Comparison of ENCODE assay signal across 26 mouse cellular contexts in the genomic region with DNA sequence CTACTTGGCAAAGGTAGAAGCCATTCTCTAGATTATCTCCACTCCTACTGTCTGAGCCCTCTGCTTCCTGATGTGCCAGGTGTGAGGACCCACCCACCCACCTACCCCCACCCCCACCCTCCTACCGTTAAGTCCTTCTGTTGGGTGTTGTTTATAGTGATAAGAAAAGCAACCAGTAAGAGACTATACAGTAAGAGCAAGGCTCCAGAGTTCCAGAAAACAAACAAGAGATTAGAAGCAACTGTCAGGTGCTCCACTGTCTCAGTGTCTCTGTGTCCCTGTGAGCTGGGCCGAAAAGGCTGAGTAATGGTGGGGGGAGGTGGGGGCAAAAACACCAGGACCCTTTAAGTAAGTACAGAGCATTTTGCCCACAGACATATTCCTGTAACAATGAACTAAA. TPM values are rescaled to one million over a fixed set of nuclear protein-coding genes. Genes with fewer than 3 reads are reported as not detected.
DNase-seq lines count a peak whose midpoint lies in the region; ATAC-seq and TF ChIP-seq lines count a peak whose summit lies in the region.
"Had no signal": no experiment of that assay in that cellular context is flagged by ENCODE, and none has a peak within 500 bp of the region (broad histone marks: within the 10 kb centered on the region; RNA-seq: fewer than 3 reads in every experiment).

No protein-coding gene starts in this region.

- H3K79me2 ChIP-seq in MEL (ENCODE audit: control insufficient read depth, insufficient read depth, low read length, poor library complexity) = no peaks in the 10 kb centered on the region; the same call in 1 of the 2 replicates

- WGBS in liver, embryonic 12.5 days (ENCODE audit: insufficient replicate concordance) = 14% methylated on average over 2 of the region's 2 CpGs
- 19% methylated on average over 2 of the region's 2 CpGs for WGBS in liver, embryonic 16.5 days (ENCODE audit: insufficient replicate concordance)
- WGBS in neural tube, embryonic 14.5 days = 29% methylated on average over 2 of the region's 2 CpGs
- 63% methylated on average over 2 of the region's 2 CpGs for whole genome bisulfite sequencing in midbrain, embryonic 10.5 days

- DNase-seq in MEL (ENCODE audit: low read depth, low spot score) = peak; percentile 33
- no peak for DNase-seq in thymus, postnatal 14 days
- DNase-seq in midbrain, embryonic 10.5 days (ENCODE audit: low spot score) = no peak
- no peak for DNase-seq in layer of hippocampus, adult 9-11 months
- DNase-seq: adrenal gland, adult 8-10 months; adrenal gland, postnatal 36 days; cerebellum, adult 8-10 months; cerebellum, postnatal 14 days; embryo, embryonic 11 days; gastrocnemius, postnatal 14 days had no signal

- no peaks in the 10 kb centered on the region for H3K27me3 ChIP-seq in MEL (ENCODE audit: control insufficient read depth in 1 of 2, insufficient read depth in 2 of 2, low read length in 2 of 2)
- H3K27me3 ChIP-seq in liver, embryonic 12.5 days (replicated peaks) = 0 out of 2 replicates have a peak, but pooled peaks cover 4% of the 10 kb centered on the region
- no peaks in the 10 kb centered on the region for H3K27me3 ChIP-seq in liver, embryonic 16.5 days (ENCODE audit: control insufficient read depth, insufficient read depth, low read depth, low read length)
- no peaks in the 10 kb centered on the region for H3K27me3 ChIP-seq in neural tube, embryonic 14.5 days (ENCODE audit: control insufficient read depth, insufficient read depth, low read length)
- H3K27me3 ChIP-seq in midbrain, embryonic 10.5 days (ENCODE audit: low read depth, poor library complexity, severe bottlenecking) = peaks cover 19% of the 10 kb centered on the region
- H3K27me3 ChIP-seq: embryonic facial prominence, embryonic 15.5 days; forebrain, embryonic 15.5 days; heart, embryonic 12.5 days; hindbrain, embryonic 15.5 days had no signal

- no peak for TF ChIP-seq RAD21 in MEL (IDR thresholded peaks at IDR 0.05; ENCODE audit: low read depth, low read length)

- H3K4me1 ChIP-seq in MEL (ENCODE audit: control insufficient read depth in 1 of 2, insufficient read depth in 2 of 2, low read length in 2 of 2) = peaks cover 12 to 18% of the 10 kb centered on the region in 2 experiments
- peaks cover 32% of the 10 kb centered on the region for H3K4me1 ChIP-seq in liver, embryonic 12.5 days
- peaks cover 3% of the 10 kb centered on the region; the same call in 1 of the 2 replicates for H3K4me1 ChIP-seq in liver, embryonic 16.5 days (ENCODE audit: control insufficient read depth, low read depth, low read length)
- H3K4me1 ChIP-seq in neural tube, embryonic 14.5 days (ENCODE audit: control insufficient read depth, insufficient read depth, low read length) = peaks cover 26% of the 10 kb centered on the region
- peaks cover 59% of the 10 kb centered on the region for H3K4me1 ChIP-seq in midbrain, embryonic 10.5 days
- H3K4me1 ChIP-seq: embryonic facial prominence, embryonic 15.5 days had no signal

- TF ChIP-seq POLR2A in MEL (IDR thresholded peaks at IDR 0.05; ENCODE audit: control insufficient read depth in 1 of 2, insufficient read depth in 1 of 2, low read depth in 1 of 2, low read length in 2 of 2, poor library complexity in 1 of 2) = no peak

- H3K4me3 ChIP-seq in MEL (ENCODE audit: control insufficient read depth in 1 of 2, insufficient read depth in 1 of 2, low read depth in 2 of 2, low read length in 2 of 2) = peak overlapping the region in 1 of 2 experiments; percentile 35; a peak in 1 of 4 replicates
- no peak overlapping the region for H3K4me3 ChIP-seq in liver, embryonic 12.5 days
- H3K4me3 ChIP-seq in liver, embryonic 16.5 days (ENCODE audit: low read depth, low read length) = no peak overlapping the region
- no peak overlapping the region for H3K4me3 ChIP-seq in neural tube, embryonic 14.5 days (ENCODE audit: low read depth, low read length)
- H3K4me3 ChIP-seq in midbrain, embryonic 10.5 days = no peak overlapping the region
- H3K4me3 ChIP-seq: embryonic facial prominence, embryonic 15.5 days; erythroblast, embryonic 14.5 days; forebrain, embryonic 15.5 days; heart, embryonic 12.5 days; hindbrain, embryonic 15.5 days had no signal

- no peak overlapping the region for H3K9ac ChIP-seq in MEL (ENCODE audit: control insufficient read depth, low read depth, low read length, poor library complexity, severe bottlenecking)
- no peak overlapping the region for H3K9ac ChIP-seq in liver, embryonic 12.5 days
- H3K9ac ChIP-seq in liver, embryonic 16.5 days (ENCODE audit: low read depth, low read length) = no peak overlapping the region
- H3K9ac ChIP-seq in neural tube, embryonic 14.5 days (replicated peaks; ENCODE audit: low read depth, low read length) = no peak overlapping the region
- H3K9ac ChIP-seq: embryonic facial prominence, embryonic 15.5 days; forebrain, embryonic 15.5 days; heart, embryonic 12.5 days; hindbrain, embryonic 15.5 days had no signal

- ATAC-seq in liver, embryonic 12.5 days = peak; percentile 81
- peak; percentile 45 for ATAC-seq in liver, embryonic 16.5 days (ENCODE audit: low read depth)
- 0 out of 2 replicates have a peak, but pooled peaks have one; percentile 21 for ATAC-seq in neural tube, embryonic 14.5 days (ENCODE audit: low read depth)
- ATAC-seq: forebrain, embryonic 15.5 days had no signal

- peak overlapping the region; percentile 47 for H3K27ac ChIP-seq in MEL (ENCODE audit: control insufficient read depth, low read depth, low read length)
- H3K27ac ChIP-seq in liver, embryonic 12.5 days = no peak overlapping the region
- no peak overlapping the region for H3K27ac ChIP-seq in liver, embryonic 16.5 days (ENCODE audit: low read length)
- H3K27ac ChIP-seq in neural tube, embryonic 14.5 days (ENCODE audit: low read depth, low read length) = no peak overlapping the region
- no peak overlapping the region for H3K27ac ChIP-seq in midbrain, embryonic 10.5 days (replicated peaks)
- H3K27ac ChIP-seq: embryonic facial prominence, embryonic 15.5 days; forebrain, embryonic 15.5 days; hindbrain, embryonic 15.5 days had no signal

- TF ChIP-seq CTCF in MEL (IDR thresholded peaks at IDR 0.05 in 2 of 3, conservative IDR thresholded peaks at IDR 0.05 in 1 of 3; ENCODE audit: control insufficient read depth in 1 of 3, insufficient read depth in 1 of 3, low read depth in 2 of 3, low read length in 3 of 3, poor library complexity in 1 of 3, severe bottlenecking in 1 of 3) = no peak

- peak in 1 of 2 experiments; percentile 70; a peak in 2 of 4 replicates for TF ChIP-seq EP300 in MEL (IDR thresholded peaks at IDR 0.05; ENCODE audit: low read depth in 1 of 2, low read length in 2 of 2)

- peaks cover 0 to 16% of the 10 kb centered on the region in 2 experiments; a peak in 2 of 4 replicates for H3K36me3 ChIP-seq in MEL (ENCODE audit: control insufficient read depth in 1 of 2, insufficient read depth in 2 of 2, low read length in 2 of 2)
- no peaks in the 10 kb centered on the region for H3K36me3 ChIP-seq in liver, embryonic 12.5 days
- no peaks in the 10 kb centered on the region for H3K36me3 ChIP-seq in liver, embryonic 16.5 days (ENCODE audit: control insufficient read depth, insufficient read depth)
- H3K36me3 ChIP-seq in neural tube, embryonic 14.5 days (ENCODE audit: control insufficient read depth, insufficient read depth, low read length) = no peaks in the 10 kb centered on the region
- H3K36me3 ChIP-seq in midbrain, embryonic 10.5 days = no peaks in the 10 kb centered on the region
- H3K36me3 ChIP-seq: embryonic facial prominence, embryonic 15.5 days; forebrain, embryonic 15.5 days; heart, embryonic 12.5 days; hindbrain, embryonic 15.5 days had no signal

- H3K9me3 ChIP-seq in MEL (replicated peaks; ENCODE audit: insufficient read depth, low read length) = no peaks in the 10 kb centered on the region
- H3K9me3 ChIP-seq in liver, embryonic 12.5 days (replicated peaks) = no peaks in the 10 kb centered on the region
- H3K9me3 ChIP-seq in liver, embryonic 16.5 days (replicated peaks; ENCODE audit: control insufficient read depth, low read length) = no peaks in the 10 kb centered on the region
- H3K9me3 ChIP-seq in neural tube, embryonic 14.5 days (ENCODE audit: control insufficient read depth, low read length) = no peaks in the 10 kb centered on the region
- H3K9me3 ChIP-seq in midbrain, embryonic 10.5 days (replicated peaks) = no peaks in the 10 kb centered on the region
- H3K9me3 ChIP-seq: embryonic facial prominence, embryonic 15.5 days; forebrain, embryonic 15.5 days; heart, embryonic 12.5 days; hindbrain, embryonic 15.5 days had no signal

- H3K4me2 ChIP-seq in liver, embryonic 12.5 days = no peak overlapping the region
- H3K4me2 ChIP-seq in liver, embryonic 16.5 days (ENCODE audit: low read depth, low read length) = no peak overlapping the region
- H3K4me2 ChIP-seq in neural tube, embryonic 14.5 days (ENCODE audit: low read depth, low read length) = no peak overlapping the region
- H3K4me2 ChIP-seq: embryonic facial prominence, embryonic 15.5 days; forebrain, embryonic 15.5 days; heart, embryonic 12.5 days; hindbrain, embryonic 15.5 days had no signal

TF ChIP-seq in MEL, 35 proteins besides CTCF, POLR2A, EP300 and RAD21 (continues in another document):
- TF ChIP-seq MAZ (IDR thresholded peaks at IDR 0.05; ENCODE audit: low read depth, low read length) = no peak
- peak; percentile 37; the same call in 1 of the 2 replicates for TF ChIP-seq USF1 (IDR thresholded peaks at IDR 0.05; ENCODE audit: low read depth, low read length)
- peak; percentile 65 for TF ChIP-seq TCF12 (IDR thresholded peaks at IDR 0.05; ENCODE audit: low read depth, low read length)
- TF ChIP-seq JUND (IDR thresholded peaks at IDR 0.05; ENCODE audit: low read depth, low read length) = no peak
- peak; percentile 71; the same call in 1 of the 2 replicates for TF ChIP-seq MYB (IDR thresholded peaks at IDR 0.05; ENCODE audit: low read depth, low read length)
- no peak for TF ChIP-seq ZNF384 (IDR thresholded peaks at IDR 0.05; ENCODE audit: low read depth, low read length)
- TF ChIP-seq SIN3A (IDR thresholded peaks at IDR 0.05; ENCODE audit: low read length) = peak; percentile 66; the same call in 1 of the 2 replicates
- TF ChIP-seq NRF1 (IDR thresholded peaks at IDR 0.05; ENCODE audit: insufficient read depth, low read depth, low read length, poor library complexity, severe bottlenecking) = no peak
- no peak for TF ChIP-seq POLR2AphosphoS2 (IDR thresholded peaks at IDR 0.05; ENCODE audit: low read length)
- no peak for TF ChIP-seq UBTF (IDR thresholded peaks at IDR 0.05; ENCODE audit: borderline replicate concordance, insufficient read depth, low read depth, low read length)

RNA-seq across cellular contexts. Expression of a gene that starts 53.7 kb away (rescaled TPM):
- not detected in 2 replicates for total RNA-seq in MEL (2012; rRNA removed)
- polyA plus RNA-seq in MEL (2012; ENCODE audit: insufficient read depth in 1 of 2, insufficient read length in 2 of 2, low read depth in 1 of 2, low replicate concordance in 2 of 2, missing spikeins in 1 of 2) = under 1 TPM in 1 of 2 experiments, not detected in 1; 0.04 TPM
- polyA plus RNA-seq in liver, embryonic 12.5 days (2016; fragmentation: Nextera tagmentation; extraction: Ambion mirVana) = not detected in 2 replicates
- polyA plus RNA-seq in liver, embryonic 16.5 days (2015; fragmentation: Nextera tagmentation; extraction: Ambion mirVana) = not detected in 2 replicates
- not detected in 2 replicates for polyA plus RNA-seq in neural tube, embryonic 14.5 days (2014; fragmentation: Nextera tagmentation; extraction: Ambion mirVana)
- polyA plus RNA-seq in midbrain, embryonic 10.5 days (2016; fragmentation: Nextera tagmentation; extraction: Ambion mirVana) = not detected in 2 replicates
- total RNA-seq: adrenal gland, adult 8-10 months; adrenal gland, postnatal 36 days; common myeloid progenitor, adult 5-6 weeks; ES-E14; gastrocnemius, postnatal 14 days; heart, adult 8-10 months; heart, postnatal 25 days had no signal
- polyA plus RNA-seq: embryonic facial prominence, embryonic 11.5 days; embryonic facial prominence, embryonic 15.5 days; forebrain, embryonic 11.5 days; forebrain, embryonic 15.5 days; heart, embryonic 12.5 days; heart, embryonic 16.5 days; hindbrain, embryonic 11.5 days; hindbrain, embryonic 15.5 days had no signal

Comparison
In these comparisons a context has a peak if more than half of its experiments do, and no peak if none do; other contexts are left out.
1. ATAC-seq: peak in every context shown above with its lines; median percentile 81 in liver, embryonic 12.5 days; 45 in liver, embryonic 16.5 days; 21 in neural tube, embryonic 14.5 days.